Mouse (Mus musculus) stomach, embryonic 15.5 days (tissue): ENCODE measurements at regions not wholly inside any gene's neighbourhood (a gene's known extent, or its start where the extent isn't known, plus 50 kb on each side); places are given as distances from the start of the nearest gene placed in this dataset.

ENCODE experiments used
- ATAC-seq: fragments of 200-750 bp; cut with Nextera tagmentation; 2 replicates; pipeline ENCODE4 v1.8.0; 2017; ENCODE audit warnings: low read depth, moderate number of reproducible peaks, moderate TSS enrichment; ENCODE audit not compliant: insufficient read depth, low FRiP score
- H3K27ac ChIP-seq: fragments of 300-500 bp; sonication (generic); 2 replicates; pipeline ENCODE4 v1.5.1; 2015; ENCODE audit warnings: mild to moderate bottlenecking, inconsistent platforms
- H3K27me3 ChIP-seq: fragments of 300-500 bp; sonication (generic); replicated peaks from 2 replicates; pipeline ENCODE4 v1.6.1; 2015; ENCODE audit warnings: inconsistent platforms
- H3K36me3 ChIP-seq: fragments of 300-500 bp; sonication (generic); 2 replicates; pipeline ENCODE4 v1.6.1; 2015; ENCODE audit warnings: inconsistent platforms
- H3K4me1 ChIP-seq: fragments of 300-500 bp; sonication (generic); 2 replicates; pipeline ENCODE4 v1.6.1; 2015; ENCODE audit warnings: inconsistent platforms
- H3K4me2 ChIP-seq: fragments of 300-500 bp; sonication (generic); 2 replicates; pipeline ENCODE4 v1.6.1; 2015; ENCODE audit warnings: mild to moderate bottlenecking, inconsistent platforms
- H3K4me3 ChIP-seq: fragments of 300-500 bp; sonication (generic); replicated peaks from 2 replicates; pipeline ENCODE4 v1.5.1; 2015; ENCODE audit warnings: inconsistent platforms
- H3K9ac ChIP-seq: fragments of 300-500 bp; sonication (generic); 2 replicates; pipeline ENCODE4 v1.6.1; 2015; ENCODE audit warnings: inconsistent platforms
- H3K9me3 ChIP-seq: fragments of 300-500 bp; sonication (generic); 2 replicates; pipeline ENCODE4 v1.6.1; 2016; ENCODE audit warnings: inconsistent platforms
- WGBS: fragments of 180-500 bp; shearing (Covaris S2); methylation state at CpG from one replicate; pipeline ENCODE4 v1.1.7; 2015; 5-methylcytosine and 5-hydroxymethylcytosine counted together

DNA sequence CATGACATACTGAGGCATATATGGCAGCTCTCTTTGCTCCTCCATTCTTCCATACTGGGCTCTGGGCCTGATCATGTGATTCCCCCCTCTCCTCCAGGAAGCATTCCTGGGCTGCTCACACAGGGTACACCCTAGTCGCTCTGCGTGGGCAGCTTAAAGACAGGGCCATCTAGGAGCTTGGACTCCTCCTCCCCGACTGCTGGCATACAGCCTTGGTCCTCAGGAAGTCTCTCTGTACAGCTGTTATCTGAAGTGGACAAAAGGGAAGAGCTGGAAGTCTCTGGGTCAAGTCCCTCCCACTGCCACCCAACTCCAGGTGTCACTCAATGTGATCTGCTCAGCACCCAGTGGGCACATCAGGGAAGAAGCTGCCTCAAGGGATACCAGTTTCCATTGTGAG lies 102.6 kb upstream of the Zfp618 start:
- WGBS: 82% methylated on average over 3 of the region's 3 CpGs
- Histone ChIP-seq H3K36me3 (no peaks in the 10 kb centered on the region), H3K4me2 (no peak overlapping the region), H3K4me1 (no peaks in the 10 kb centered on the region), H3K9ac (no peak overlapping the region), H3K4me3 (no peak overlapping the region), H3K27me3 (no peaks in the 10 kb centered on the region), H3K27ac (no peak overlapping the region), H3K9me3 (no peaks in the 10 kb centered on the region)
- ATAC-seq: no peak

DNA sequence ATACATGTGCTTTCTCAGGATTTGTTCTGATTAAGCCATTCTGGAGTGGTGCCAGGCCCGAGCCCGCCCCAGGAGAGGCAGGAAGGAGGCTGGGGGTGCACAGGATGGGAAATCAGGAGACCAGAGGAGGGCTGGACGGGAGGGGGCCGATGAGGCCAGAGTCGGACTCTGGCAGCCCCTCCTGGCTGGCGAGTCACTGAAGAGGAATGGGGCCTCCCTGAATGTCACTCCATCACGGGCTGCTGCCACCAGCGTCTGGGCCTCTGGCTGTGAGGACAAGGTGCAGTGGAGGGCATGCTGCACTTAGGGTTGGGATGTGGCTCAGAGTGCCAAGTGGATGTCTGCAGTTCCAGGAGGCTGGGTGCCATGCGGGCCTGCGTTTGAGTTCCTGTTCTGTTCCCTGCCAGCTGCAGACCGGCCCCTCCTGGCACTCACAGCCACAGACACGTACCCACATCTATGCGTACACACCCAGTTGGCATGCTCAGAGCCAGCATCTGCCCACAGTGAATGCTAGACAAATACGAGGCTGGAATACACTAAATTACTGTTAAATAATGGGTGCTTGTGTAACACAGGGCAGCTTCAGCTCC lies 94.9 kb upstream of the Zfp618 start:
- ATAC-seq: no peak
- no peaks in the 10 kb centered on the region for H3K27me3 ChIP-seq
- WGBS: 56% methylated on average over 14 of the region's 14 CpGs

DNA sequence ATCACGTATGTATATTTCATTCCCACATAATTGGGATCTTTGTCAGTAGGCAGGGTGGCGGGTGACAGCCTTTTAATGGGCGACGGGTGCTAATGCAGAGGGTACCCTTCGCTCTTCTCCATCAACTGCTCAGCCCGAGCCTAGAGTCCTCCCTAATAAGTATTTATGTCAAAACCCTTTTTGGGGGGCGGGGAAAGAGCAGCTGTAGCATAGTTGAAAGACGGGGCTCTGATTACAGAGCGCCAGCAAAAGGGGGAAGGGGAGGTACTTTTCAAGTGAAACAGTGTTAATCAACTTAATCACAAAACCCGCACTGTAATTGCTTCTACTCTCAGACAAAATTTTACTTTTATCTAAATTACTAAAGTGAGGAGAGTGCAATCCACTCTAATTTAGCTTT lies 92.8 kb upstream of the Zfp618 start:
- H3K4me1 ChIP-seq: 0 out of 2 replicates have a peak, but pooled peaks cover 4% of the 10 kb centered on the region
- H3K27me3 ChIP-seq: no peaks in the 10 kb centered on the region
- H3K4me2 ChIP-seq: no peak overlapping the region
- H3K27ac ChIP-seq: no peak overlapping the region
- no peaks in the 10 kb centered on the region for H3K36me3 ChIP-seq
- no peak overlapping the region for H3K9ac ChIP-seq
- 72% methylated on average over 10 of the region's 10 CpGs for WGBS
- no peak for ATAC-seq
- no peaks in the 10 kb centered on the region for H3K9me3 ChIP-seq
- H3K4me3 ChIP-seq: no peak overlapping the region

More for the DNA sequence above, 94.9 kb upstream of the Zfp618 start:
- Histone ChIP-seq H3K4me3 (no peak overlapping the region), H3K4me2 (no peak overlapping the region), H3K4me1 (0 out of 2 replicates have a peak, but pooled peaks cover 4% of the 10 kb centered on the region), H3K9ac (no peak overlapping the region), H3K9me3 (no peaks in the 10 kb centered on the region), H3K27ac (no peak overlapping the region), H3K36me3 (no peaks in the 10 kb centered on the region)

DNA sequence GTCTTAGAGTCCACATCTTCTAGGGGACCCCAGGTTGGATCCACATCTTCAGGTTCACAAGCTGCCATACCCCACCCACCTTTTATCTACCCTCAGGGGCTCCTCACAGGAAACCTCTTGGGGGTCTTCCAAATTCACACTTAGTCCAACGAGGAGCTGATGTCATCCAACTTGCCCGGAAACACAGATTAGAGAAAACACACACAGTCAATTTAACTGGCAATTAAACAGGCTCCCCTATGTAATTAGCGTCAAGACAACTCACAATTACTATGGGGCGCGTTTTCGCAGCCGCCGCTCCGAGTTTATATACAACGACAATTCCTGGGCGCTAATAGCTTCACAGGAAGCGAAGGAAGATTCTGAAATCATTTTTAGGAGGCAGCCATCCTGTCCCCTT lies 91.4 kb upstream of the Zfp618 start:
- Histone ChIP-seq H3K4me2 (no peak overlapping the region), H3K27me3 (no peaks in the 10 kb centered on the region), H3K9ac (no peak overlapping the region), H3K36me3 (no peaks in the 10 kb centered on the region), H3K9me3 (no peaks in the 10 kb centered on the region), H3K27ac (no peak overlapping the region), H3K4me1 (0 out of 2 replicates have a peak, but pooled peaks cover 4% of the 10 kb centered on the region), H3K4me3 (no peak overlapping the region)
- ATAC-seq: no peak
- 79% methylated on average over 12 of the region's 12 CpGs for WGBS

DNA sequence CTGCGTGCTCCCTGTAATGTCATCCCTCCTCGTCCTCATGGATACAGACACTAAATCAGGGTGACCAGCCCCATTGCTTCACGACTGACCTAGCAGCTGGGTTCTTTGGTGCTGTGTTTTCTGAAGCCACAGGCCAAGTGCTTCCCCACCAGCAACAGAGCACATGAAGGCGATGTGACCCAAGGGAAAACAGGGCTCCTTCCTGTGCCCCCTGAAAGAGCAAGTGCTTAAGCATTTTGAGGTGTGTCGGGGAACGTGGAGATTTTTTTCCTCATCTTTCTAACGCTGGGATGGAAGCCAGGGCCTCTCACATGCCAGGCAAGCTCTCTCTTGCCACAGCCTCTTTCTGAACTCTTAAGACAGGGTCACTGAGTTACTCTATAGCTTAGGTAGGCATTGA lies 87.3 kb upstream of the Zfp618 start:
- no peaks in the 10 kb centered on the region for H3K36me3 ChIP-seq
- no peak overlapping the region for H3K4me3 ChIP-seq
- ATAC-seq: no peak
- WGBS: 77% methylated on average over 7 of the region's 7 CpGs
- H3K27ac ChIP-seq: no peak overlapping the region
- H3K4me1 ChIP-seq: no peaks in the 10 kb centered on the region
- H3K9me3 ChIP-seq: no peaks in the 10 kb centered on the region
- H3K27me3 ChIP-seq: no peaks in the 10 kb centered on the region
- no peak overlapping the region for H3K9ac ChIP-seq
- no peak overlapping the region for H3K4me2 ChIP-seq

DNA sequence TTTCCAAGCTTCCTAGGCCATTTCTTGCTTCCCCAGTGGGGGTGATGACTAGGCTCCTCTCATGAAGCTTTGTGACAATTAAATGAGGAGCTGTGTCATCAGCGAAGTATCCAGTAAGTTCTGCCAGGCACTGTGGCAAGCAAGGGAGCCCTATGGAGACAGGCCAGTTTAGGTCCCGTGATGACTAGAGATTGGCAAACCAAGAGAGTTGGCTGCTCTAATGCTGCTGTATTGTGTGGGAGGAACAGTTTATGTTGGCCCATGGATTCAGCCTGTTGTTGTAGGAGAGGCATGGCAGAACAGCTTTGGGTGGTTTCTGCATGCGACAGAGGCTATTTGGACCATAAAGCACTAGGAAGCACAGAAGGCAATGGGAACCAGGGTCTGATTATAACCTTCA lies 86.4 kb upstream of the Zfp618 start:
- Histone ChIP-seq H3K27me3 (no peaks in the 10 kb centered on the region), H3K9ac (no peak overlapping the region), H3K4me3 (no peak overlapping the region), H3K4me2 (no peak overlapping the region), H3K27ac (no peak overlapping the region), H3K9me3 (no peaks in the 10 kb centered on the region), H3K4me1 (no peaks in the 10 kb centered on the region), H3K36me3 (no peaks in the 10 kb centered on the region)
- 83% methylated on average over 3 of the region's 3 CpGs for WGBS
- ATAC-seq: no peak

DNA sequence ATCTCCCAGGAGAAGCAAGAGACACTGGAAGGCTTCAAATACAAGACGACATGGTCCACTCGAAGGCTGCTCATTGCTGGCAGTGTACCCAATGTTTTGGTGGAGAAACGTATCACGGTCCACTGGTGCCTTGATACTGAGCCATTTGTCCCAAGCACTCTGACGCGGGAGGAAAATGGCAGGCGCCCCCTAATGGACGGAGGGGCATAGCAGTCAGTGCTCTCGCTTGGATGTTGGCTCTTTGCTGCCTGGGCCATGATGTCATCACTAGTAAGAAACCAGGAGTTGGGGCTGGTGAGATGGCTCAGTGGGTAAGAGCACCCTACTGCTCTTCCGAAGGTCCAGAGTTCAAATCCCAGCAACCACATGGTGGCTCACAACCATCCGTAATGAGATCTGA lies 83.5 kb upstream of the Zfp618 start:
- no peak for ATAC-seq
- Histone ChIP-seq H3K9me3 (no peaks in the 10 kb centered on the region), H3K4me3 (no peak overlapping the region), H3K4me1 (no peaks in the 10 kb centered on the region), H3K4me2 (no peak overlapping the region), H3K36me3 (no peaks in the 10 kb centered on the region), H3K27me3 (no peaks in the 10 kb centered on the region), H3K27ac (no peak overlapping the region), H3K9ac (no peak overlapping the region)
- 78% methylated on average over 11 of the region's 11 CpGs for WGBS

DNA sequence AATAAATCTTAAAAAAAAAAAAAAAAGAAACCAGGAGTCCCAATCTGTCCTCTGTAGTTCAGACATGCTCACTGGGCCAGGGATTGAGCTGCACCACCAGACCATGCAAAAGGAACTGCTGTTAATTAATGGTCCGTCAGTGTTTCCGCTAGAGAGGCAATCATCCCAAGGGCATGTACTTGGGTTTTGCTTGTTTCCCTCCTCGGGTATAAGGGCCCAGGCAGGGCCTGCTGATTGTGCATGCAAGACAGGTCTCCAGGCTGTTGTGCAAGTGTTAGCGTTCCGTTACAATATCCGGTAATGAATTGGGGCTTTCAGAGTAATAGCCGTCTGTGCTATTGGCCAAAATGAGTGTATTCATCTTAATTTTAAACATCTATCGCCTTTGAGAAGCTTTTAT lies 83.1 kb upstream of the Zfp618 start:
- no peak overlapping the region for H3K9ac ChIP-seq
- H3K4me2 ChIP-seq: no peak overlapping the region
- no peaks in the 10 kb centered on the region for H3K4me1 ChIP-seq
- H3K4me3 ChIP-seq: no peak overlapping the region
- H3K27me3 ChIP-seq: no peaks in the 10 kb centered on the region
- no peak for ATAC-seq
- no peaks in the 10 kb centered on the region for H3K36me3 ChIP-seq
- WGBS: 84% methylated on average over 8 of the region's 8 CpGs
- H3K27ac ChIP-seq: no peak overlapping the region
- no peaks in the 10 kb centered on the region for H3K9me3 ChIP-seq

DNA sequence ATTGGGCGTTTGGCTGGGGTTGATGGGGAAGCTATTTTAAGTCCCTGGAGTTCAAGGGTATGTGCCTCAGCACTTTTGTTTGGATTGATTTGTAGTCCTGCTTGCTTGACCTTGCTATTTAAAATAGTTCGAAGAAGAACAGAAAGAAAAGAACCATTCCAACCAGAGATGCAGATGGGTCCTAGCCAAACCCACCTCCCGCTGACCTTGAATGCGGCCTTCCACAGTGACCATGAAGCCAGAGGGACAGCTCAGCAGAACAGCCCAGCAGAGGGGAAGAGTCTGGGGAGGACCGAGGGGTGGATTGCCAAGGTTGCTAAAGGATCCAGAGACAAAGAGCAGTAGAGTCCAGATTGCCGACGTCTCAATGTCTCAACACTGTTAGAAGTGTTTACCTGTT lies 76.6 kb upstream of the Zfp618 start:
- no peak for ATAC-seq
- Histone ChIP-seq H3K27me3 (no peaks in the 10 kb centered on the region), H3K4me1 (no peaks in the 10 kb centered on the region), H3K36me3 (no peaks in the 10 kb centered on the region), H3K9ac (no peak overlapping the region), H3K27ac (no peak overlapping the region), H3K9me3 (no peaks in the 10 kb centered on the region), H3K4me3 (no peak overlapping the region), H3K4me2 (no peak overlapping the region)
- 80% methylated on average over 7 of the region's 7 CpGs for WGBS

DNA sequence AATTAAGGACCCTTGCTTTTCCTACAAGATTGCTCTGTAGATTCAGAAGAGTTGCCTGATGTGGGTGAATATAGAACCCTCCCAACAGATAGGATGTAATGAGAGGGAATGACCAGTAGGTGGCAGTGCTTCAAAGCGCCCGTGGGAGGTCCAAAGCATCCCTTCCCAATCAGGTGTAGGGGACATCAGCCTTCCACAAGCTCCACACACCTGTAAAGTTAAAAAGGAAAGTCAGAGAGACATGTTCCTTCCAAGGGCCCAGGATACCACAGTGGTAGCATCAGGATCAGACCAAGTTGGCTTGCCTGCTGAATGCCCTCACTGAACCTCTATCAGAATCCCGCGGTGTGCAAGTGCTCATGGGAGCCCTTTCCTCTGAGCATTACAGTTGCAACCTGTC lies 75.7 kb upstream of the Zfp618 start:
- no peaks in the 10 kb centered on the region for H3K9me3 ChIP-seq
- H3K4me2 ChIP-seq: no peak overlapping the region
- H3K36me3 ChIP-seq: no peaks in the 10 kb centered on the region
- WGBS: 46% methylated on average over 4 of the region's 4 CpGs
- no peak overlapping the region for H3K4me3 ChIP-seq
- no peak for ATAC-seq
- no peak overlapping the region for H3K9ac ChIP-seq
- no peaks in the 10 kb centered on the region for H3K4me1 ChIP-seq
- no peak overlapping the region for H3K27ac ChIP-seq
- H3K27me3 ChIP-seq: no peaks in the 10 kb centered on the region

DNA sequence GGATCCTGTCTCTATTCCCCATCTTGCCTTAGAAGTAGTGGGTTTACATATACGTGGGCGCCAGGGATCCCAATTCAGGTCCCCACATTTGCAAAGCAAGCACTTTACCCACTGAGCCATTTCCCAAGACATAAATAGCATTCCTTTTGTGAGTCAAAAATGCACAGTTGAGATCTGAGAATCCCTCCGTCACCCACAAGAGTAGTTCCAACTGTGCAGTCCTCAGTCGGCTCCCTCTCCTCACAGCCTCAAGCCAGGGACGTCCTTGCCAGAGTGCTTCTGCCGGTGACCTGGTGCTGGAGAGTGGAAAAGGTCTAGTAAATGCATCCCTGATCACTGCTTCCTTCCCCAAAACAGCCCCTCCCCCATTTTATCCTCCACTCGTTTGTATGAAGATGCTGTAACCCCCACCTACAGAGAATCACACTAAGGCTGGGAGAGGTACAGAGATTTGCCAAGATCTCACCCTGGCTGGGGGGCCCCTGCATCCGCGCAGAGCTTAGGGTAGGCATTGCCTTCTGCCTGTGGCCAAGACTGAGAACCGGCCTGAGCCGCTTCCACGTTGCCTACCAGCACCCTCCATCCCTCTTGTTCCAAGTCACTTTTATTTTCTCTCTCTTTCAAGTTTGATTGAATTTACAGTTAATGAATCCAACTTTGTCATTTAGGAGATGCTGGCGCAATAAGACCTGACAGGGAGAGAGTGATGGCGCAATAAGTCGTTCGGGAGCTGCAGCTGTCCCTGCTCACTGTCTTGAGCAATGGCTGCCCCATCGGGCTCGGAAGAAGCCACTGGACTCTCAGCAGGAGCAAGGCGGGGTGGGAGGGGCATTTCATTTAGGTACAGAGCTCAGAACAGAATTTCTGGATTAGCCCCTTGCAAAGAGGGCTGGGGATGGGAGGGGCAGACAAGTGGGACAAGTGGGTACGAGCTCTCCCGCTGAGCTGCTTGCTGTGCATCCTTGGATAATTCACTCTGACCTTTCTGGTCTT lies 74.5 kb upstream of the Zfp618 start:
- no peak overlapping the region for H3K27ac ChIP-seq
- no peak overlapping the region for H3K4me3 ChIP-seq
- no peak overlapping the region for H3K9ac ChIP-seq
- H3K4me1 ChIP-seq: no peaks in the 10 kb centered on the region
- no peaks in the 10 kb centered on the region for H3K27me3 ChIP-seq
- 37% methylated on average over 21 of the region's 21 CpGs for WGBS
- no peak for ATAC-seq
- no peaks in the 10 kb centered on the region for H3K36me3 ChIP-seq
- no peaks in the 10 kb centered on the region for H3K9me3 ChIP-seq
- H3K4me2 ChIP-seq: peak overlapping the region; percentile 31; the same call in 1 of the 2 replicates

DNA sequence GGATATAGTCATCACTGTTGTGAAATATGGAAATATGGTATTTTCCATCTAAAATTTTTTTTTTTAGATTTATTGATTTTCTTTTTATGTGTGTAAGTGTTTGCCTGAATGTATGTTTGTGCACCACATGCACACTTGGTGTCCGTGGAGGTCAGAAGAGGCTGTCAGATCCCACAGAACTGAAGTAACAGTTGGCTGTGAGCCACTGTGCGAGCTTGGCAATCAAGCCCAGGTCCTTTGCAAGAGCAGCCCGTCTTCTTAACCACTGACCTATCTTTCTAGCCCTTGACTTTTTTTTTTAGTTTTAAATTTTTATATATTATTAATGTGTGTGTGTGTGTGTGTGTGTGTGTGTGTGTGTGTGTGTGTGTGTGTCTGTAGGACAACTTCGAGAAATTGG lies 52.5 kb upstream of the Zfp618 start:
- ATAC-seq: no peak
- Histone ChIP-seq H3K4me2 (no peak overlapping the region), H3K4me3 (no peak overlapping the region), H3K27me3 (no peaks in the 10 kb centered on the region), H3K27ac (no peak overlapping the region), H3K9me3 (no peaks in the 10 kb centered on the region), H3K36me3 (no peaks in the 10 kb centered on the region), H3K4me1 (no peaks in the 10 kb centered on the region), H3K9ac (no peak overlapping the region)
- 72% methylated on average over 4 of the region's 4 CpGs for WGBS
